Mouse (Mus musculus) heart, embryonic 16.5 days (tissue): ENCODE results near the gene Fars2. TPM values are rescaled to one million over a fixed set of nuclear protein-coding genes. Genes with fewer than 3 reads are reported as not detected.
A peak's percentile ranks its signal among the peaks of the same experiment; 100 is the strongest.

Source experiments
- ATAC-seq: fragments of 200-750 bp; cut with Nextera tagmentation; replicated peaks from 2 replicates; pipeline ENCODE4 v1.8.0; 2017; ENCODE audit warnings: moderate number of reproducible peaks; ENCODE audit not compliant: insufficient read depth, low FRiP score; ENCODE audit errors: extremely low read depth
- H3K27ac ChIP-seq: fragments of 300-500 bp; sonication (generic); 2 replicates; pipeline ENCODE4 v1.5.1; 2014; ENCODE audit warnings: mild to moderate bottlenecking, low read length, control low read depth, moderate library complexity
- H3K27me3 ChIP-seq: fragments of 300-500 bp; sonication (generic); 2 replicates; pipeline ENCODE4 v1.6.1; 2014; ENCODE audit warnings: low read length, mixed read lengths; ENCODE audit not compliant: control insufficient read depth, insufficient read depth
- H3K36me3 ChIP-seq: fragments of 300-500 bp; sonication (generic); 2 replicates; pipeline ENCODE4 v1.6.1; 2014; ENCODE audit not compliant: control insufficient read depth, insufficient read depth
- H3K4me1 ChIP-seq: fragments of 300-500 bp; sonication (generic); 2 replicates; pipeline ENCODE4 v1.6.1; 2014; ENCODE audit warnings: low read length, mixed read lengths; ENCODE audit not compliant: control insufficient read depth, insufficient read depth
- H3K4me2 ChIP-seq: fragments of 300-500 bp; sonication (generic); 2 replicates; pipeline ENCODE4 v1.6.1; 2014; ENCODE audit warnings: low read depth, mild to moderate bottlenecking, control low read depth, low read length
- H3K4me3 ChIP-seq: fragments of 300-500 bp; sonication (generic); 2 replicates; pipeline ENCODE4 v1.5.1; 2014; ENCODE audit warnings: mild to moderate bottlenecking, control low read depth, low read length
- H3K9ac ChIP-seq: fragments of 300-500 bp; sonication (generic); 2 replicates; pipeline ENCODE4 v1.6.1; 2014; ENCODE audit warnings: low read length, control low read depth
- H3K9me3 ChIP-seq: fragments of 300-500 bp; sonication (generic); replicated peaks from 2 replicates; pipeline ENCODE4 v1.6.1; 2016; ENCODE audit warnings: low read length; ENCODE audit not compliant: control insufficient read depth
- WGBS: fragments of 180-500 bp; shearing (Covaris S2); extraction: QIAGEN DNeasy Blood & Tissue Kit; methylation state at CpG from one replicate; pipeline ENCODE4 v1.1.7; 2014; 5-methylcytosine and 5-hydroxymethylcytosine counted together
- polyA plus RNA-seq: library from polyadenylated mRNA; unstranded; fragments of >200 nt; fragmentation: Nextera tagmentation; extraction: Ambion mirVana; gene quantifications from 2 replicates; pipeline ENCODE4 v1.2.1, GENCODE M21; 2015

Fars2 gene
- polyA plus RNA-seq, 1 experiment from 2014 or later = 71.5 TPM

- no peaks in the 10 kb centered on the region for H3K36me3 ChIP-seq
- ATAC-seq = no peak
- peak overlapping the region; percentile 40 for H3K4me2 ChIP-seq
- H3K4me1 ChIP-seq = peaks cover 8% of the 10 kb centered on the region
- WGBS = 31% methylated on average over 7 of the region's 7 CpGs
- H3K9ac ChIP-seq = no peak overlapping the region
- H3K9me3 ChIP-seq = no peaks in the 10 kb centered on the region
- H3K27ac ChIP-seq = no peak overlapping the region
- no peaks in the 10 kb centered on the region for H3K27me3 ChIP-seq
- H3K4me3 ChIP-seq = no peak overlapping the region
Observed at GRCm38 (mm10) chr13:36695516-36696201, 578.4 kb downstream of the Fars2 start.

- no peak overlapping the region for H3K4me3 ChIP-seq
- ATAC-seq = no peak
- H3K4me1 ChIP-seq = peaks cover 8% of the 10 kb centered on the region
- peak overlapping the region; percentile 40 for H3K4me2 ChIP-seq
- no peak overlapping the region for H3K9ac ChIP-seq
- 54% methylated on average over 8 of the region's 8 CpGs for WGBS
- no peaks in the 10 kb centered on the region for H3K36me3 ChIP-seq
- H3K27me3 ChIP-seq = no peaks in the 10 kb centered on the region
- no peaks in the 10 kb centered on the region for H3K9me3 ChIP-seq
- H3K27ac ChIP-seq = no peak overlapping the region
Observed at GRCm38 (mm10) chr13:36696351-36696771, 579.1 kb downstream of the Fars2 start.

GRCm38 (mm10) chr13:36707088-36707690 is 590.0 kb downstream of the Fars2 start:
- Histone ChIP-seq H3K9ac (no peak overlapping the region), H3K9me3 (no peaks in the 10 kb centered on the region), H3K4me2 (no peak overlapping the region), H3K27ac (no peak overlapping the region), H3K4me3 (no peak overlapping the region), H3K27me3 (no peaks in the 10 kb centered on the region), H3K36me3 (no peaks in the 10 kb centered on the region), H3K4me1 (no peaks in the 10 kb centered on the region)
- no peak for ATAC-seq
- WGBS = 58% methylated on average over 3 of the region's 3 CpGs

- Histone ChIP-seq H3K36me3 (no peaks in the 10 kb centered on the region), H3K27ac (no peak overlapping the region), H3K27me3 (no peaks in the 10 kb centered on the region), H3K9me3 (no peaks in the 10 kb centered on the region), H3K4me2 (no peak overlapping the region), H3K4me3 (no peak overlapping the region), H3K9ac (no peak overlapping the region), H3K4me1 (no peaks in the 10 kb centered on the region)
- no peak for ATAC-seq
- 76% methylated on average over 2 of the region's 2 CpGs for WGBS
Observed at GRCm38 (mm10) chr13:36714101-36714500, 596.9 kb downstream of the Fars2 start.

GRCm38 (mm10) chr13:36716708-36717107 is 599.5 kb downstream of the Fars2 start:
- Histone ChIP-seq H3K9ac (no peak overlapping the region), H3K9me3 (no peaks in the 10 kb centered on the region), H3K27me3 (peaks cover 16% of the 10 kb centered on the region), H3K27ac (no peak overlapping the region), H3K4me1 (no peaks in the 10 kb centered on the region), H3K4me2 (no peak overlapping the region), H3K36me3 (no peaks in the 10 kb centered on the region), H3K4me3 (no peak overlapping the region)
- no peak for ATAC-seq
- 48% methylated on average over 2 of the region's 2 CpGs for WGBS

- no peak overlapping the region for H3K4me2 ChIP-seq
- no peak overlapping the region for H3K4me3 ChIP-seq
- H3K36me3 ChIP-seq = no peaks in the 10 kb centered on the region
- 60% methylated on average over 3 of the region's 3 CpGs for WGBS
- peaks cover 23% of the 10 kb centered on the region for H3K27me3 ChIP-seq
- no peak overlapping the region for H3K27ac ChIP-seq
- ATAC-seq = no peak
- no peaks in the 10 kb centered on the region for H3K4me1 ChIP-seq
- H3K9ac ChIP-seq = no peak overlapping the region
- no peaks in the 10 kb centered on the region for H3K9me3 ChIP-seq
Observed at GRCm38 (mm10) chr13:36717376-36717775, 600.2 kb downstream of the Fars2 start.

- WGBS = 89% methylated on average over 5 of the region's 5 CpGs
- H3K9ac ChIP-seq = no peak overlapping the region
- no peaks in the 10 kb centered on the region for H3K36me3 ChIP-seq
- no peak overlapping the region for H3K27ac ChIP-seq
- no peak overlapping the region for H3K4me2 ChIP-seq
- H3K4me3 ChIP-seq = no peak overlapping the region
- H3K4me1 ChIP-seq = no peaks in the 10 kb centered on the region
- H3K27me3 ChIP-seq = peaks cover 50% of the 10 kb centered on the region
- no peak for ATAC-seq
- no peaks in the 10 kb centered on the region for H3K9me3 ChIP-seq
Observed at GRCm38 (mm10) chr13:36720297-36721017, 603.2 kb downstream of the Fars2 start.

GRCm38 (mm10) chr13:36722309-36722708 is 605.1 kb downstream of the Fars2 start:
- H3K9me3 ChIP-seq = no peaks in the 10 kb centered on the region
- no peak overlapping the region for H3K27ac ChIP-seq
- H3K9ac ChIP-seq = no peak overlapping the region
- H3K4me3 ChIP-seq = no peak overlapping the region
- no peak for ATAC-seq
- H3K4me2 ChIP-seq = no peak overlapping the region
- 0 out of 2 replicates have a peak, but pooled peaks cover 5% of the 10 kb centered on the region for H3K4me1 ChIP-seq
- peaks cover 63% of the 10 kb centered on the region for H3K27me3 ChIP-seq
- no peaks in the 10 kb centered on the region for H3K36me3 ChIP-seq

GRCm38 (mm10) chr13:36723726-36724300 is 606.6 kb downstream of the Fars2 start:
- Histone ChIP-seq H3K9me3 (no peaks in the 10 kb centered on the region; the same call in 1 of the 2 replicates), H3K27me3 (peaks cover 76% of the 10 kb centered on the region), H3K4me2 (no peak overlapping the region), H3K36me3 (no peaks in the 10 kb centered on the region), H3K4me3 (no peak overlapping the region), H3K4me1 (peaks cover 5% of the 10 kb centered on the region; the same call in 1 of the 2 replicates), H3K27ac (no peak overlapping the region), H3K9ac (no peak overlapping the region)
- WGBS = 4% methylated on average over 15 of the region's 15 CpGs
- ATAC-seq = no peak
